Comparison of ENCODE assay signal across 9 mouse cellular contexts in genomic region chr11:22560061-22560460, GRCm38 (mm10). TPM values are rescaled to one million over a fixed set of nuclear protein-coding genes. Genes with fewer than 3 reads are reported as not detected.
DNase-seq lines count a peak whose midpoint lies in the region; ATAC-seq and TF ChIP-seq lines count a peak whose summit lies in the region.
"Had no signal": no experiment of that assay in that cellular context is flagged by ENCODE, and none has a peak within 500 bp of the region (broad histone marks: within the 10 kb centered on the region; RNA-seq: fewer than 3 reads in every experiment).

No protein-coding gene starts in this region.

- no peaks in the 10 kb centered on the region for H3K9me3 ChIP-seq in lung, embryonic 14.5 days (ENCODE audit: low read depth, low read length)
- no peaks in the 10 kb centered on the region for H3K9me3 ChIP-seq in forebrain, postnatal 0 days (ENCODE audit: low read length)
- H3K9me3 ChIP-seq in midbrain, embryonic 11.5 days (ENCODE audit: control insufficient read depth, low read length): no peaks in the 10 kb centered on the region
- H3K9me3 ChIP-seq: stomach, embryonic 15.5 days had no signal

- DNase-seq in lung, embryonic 14.5 days: no peak
- DNase-seq in lung, adult 2 months: no peak
- peak; percentile 18 for DNase-seq in forebrain, postnatal 0 days
- DNase-seq in midbrain, embryonic 11.5 days (ENCODE audit: low spot score, missing footprints): peak; percentile 85
- peak; percentile 45 for DNase-seq in retina, postnatal 1 day
- DNase-seq in heart, adult 11 months: no peak
- DNase-seq in frontal cortex, postnatal 14 days (ENCODE audit: low spot score in 2 of 2): no peak

- H3K27ac ChIP-seq in lung, embryonic 14.5 days (ENCODE audit: low read depth): no peak overlapping the region
- H3K27ac ChIP-seq in forebrain, postnatal 0 days (ENCODE audit: low read depth, low read length): peak overlapping the region; percentile 57
- no peak overlapping the region for H3K27ac ChIP-seq in midbrain, embryonic 11.5 days (ENCODE audit: low read depth, low read length)
- H3K27ac ChIP-seq: liver, embryonic 14.5 days had no signal

- TF ChIP-seq POLR2A in lung, adult 2 months (IDR thresholded peaks at IDR 0.05; ENCODE audit: borderline replicate concordance, extremely low read depth, low read depth, low read length): no peak

- H3K4me2 ChIP-seq in lung, embryonic 14.5 days: no peak overlapping the region
- H3K4me2 ChIP-seq in forebrain, postnatal 0 days (ENCODE audit: low read depth): no peak overlapping the region
- H3K4me2 ChIP-seq in midbrain, embryonic 11.5 days: no peak overlapping the region

- peak; percentile 35; the same call in 1 of the 2 replicates for ATAC-seq in lung, embryonic 14.5 days (ENCODE audit: insufficient read depth)
- peak; percentile 47 for ATAC-seq in forebrain, postnatal 0 days
- no peak for ATAC-seq in midbrain, embryonic 11.5 days (ENCODE audit: low FRiP score)

- no peaks in the 10 kb centered on the region for H3K27me3 ChIP-seq in lung, embryonic 14.5 days (ENCODE audit: insufficient read depth, low read length)
- no peaks in the 10 kb centered on the region for H3K27me3 ChIP-seq in forebrain, postnatal 0 days (ENCODE audit: insufficient read depth, low read length)
- no peaks in the 10 kb centered on the region for H3K27me3 ChIP-seq in midbrain, embryonic 11.5 days (ENCODE audit: control insufficient read depth, insufficient read depth, low read length)
- H3K27me3 ChIP-seq: stomach, embryonic 15.5 days had no signal

- WGBS in lung, embryonic 14.5 days: 58% methylated on average over 1 of the region's 1 CpGs
- WGBS in lung, adult 2 months: 88% methylated on average over 1 of the region's 1 CpGs
- WGBS in forebrain, postnatal 0 days: 27% methylated on average over 1 of the region's 1 CpGs
- WGBS in midbrain, embryonic 11.5 days: 57% methylated on average over 1 of the region's 1 CpGs

- no peak overlapping the region for H3K4me3 ChIP-seq in lung, embryonic 14.5 days (ENCODE audit: low read depth, low read length)
- H3K4me3 ChIP-seq in lung, adult 2 months (replicated peaks; ENCODE audit: extremely low read depth, low read depth, low read length): no peak overlapping the region
- no peak overlapping the region for H3K4me3 ChIP-seq in forebrain, postnatal 0 days (ENCODE audit: low read depth, low read length)
- H3K4me3 ChIP-seq in midbrain, embryonic 11.5 days (ENCODE audit: low read depth, low read length): no peak overlapping the region
- H3K4me3 ChIP-seq: stomach, embryonic 15.5 days had no signal

- H3K36me3 ChIP-seq in lung, embryonic 14.5 days (ENCODE audit: insufficient read depth): no peaks in the 10 kb centered on the region
- no peaks in the 10 kb centered on the region for H3K36me3 ChIP-seq in forebrain, postnatal 0 days (ENCODE audit: insufficient read depth)
- H3K36me3 ChIP-seq in midbrain, embryonic 11.5 days (ENCODE audit: control insufficient read depth, insufficient read depth, low read length): no peaks in the 10 kb centered on the region
- H3K36me3 ChIP-seq: stomach, embryonic 15.5 days had no signal

- H3K9ac ChIP-seq in lung, embryonic 14.5 days: no peak overlapping the region
- no peak overlapping the region for H3K9ac ChIP-seq in forebrain, postnatal 0 days
- H3K9ac ChIP-seq in midbrain, embryonic 11.5 days (ENCODE audit: low read length): no peak overlapping the region
- H3K9ac ChIP-seq: liver, embryonic 14.5 days; stomach, embryonic 15.5 days had no signal

- no peaks in the 10 kb centered on the region; the same call in 1 of the 2 replicates for H3K4me1 ChIP-seq in lung, embryonic 14.5 days (ENCODE audit: insufficient read depth)
- H3K4me1 ChIP-seq in lung, adult 2 months (ENCODE audit: control insufficient read depth, insufficient read depth, low read length): no peaks in the 10 kb centered on the region
- H3K4me1 ChIP-seq in forebrain, postnatal 0 days (ENCODE audit: insufficient read depth): peaks cover 14% of the 10 kb centered on the region; the same call in 1 of the 2 replicates
- H3K4me1 ChIP-seq in midbrain, embryonic 11.5 days (ENCODE audit: control insufficient read depth, insufficient read depth, low read length): peaks cover 9% of the 10 kb centered on the region

- TF ChIP-seq CTCF in lung, embryonic 14.5 days (IDR thresholded peaks at IDR 0.05; ENCODE audit: low read depth): no peak
- no peak for TF ChIP-seq CTCF in lung, adult 2 months (IDR thresholded peaks at IDR 0.05; ENCODE audit: insufficient read depth, low read length)
- no peak for TF ChIP-seq CTCF in forebrain, postnatal 0 days (IDR thresholded peaks at IDR 0.05; ENCODE audit: low read depth)

RNA-seq across cellular contexts. Expression of gene Tmem17, which starts 48.2 kb away (rescaled TPM):
- polyA plus RNA-seq in lung, embryonic 14.5 days (2014; fragmentation: Nextera tagmentation; extraction: Ambion mirVana): 16.0 and 17.9 TPM in 2 replicates
- 4.1 and 4.2 TPM in 2 replicates for polyA plus RNA-seq in lung, adult 2 months (2012; rRNA removed)
- total RNA-seq in forebrain, postnatal 0 days (2014; rRNA removed): 23.3 and 25.2 TPM in 2 replicates
- polyA plus RNA-seq in forebrain, postnatal 0 days (2015; fragmentation: Nextera tagmentation; extraction: Ambion mirVana): 19.4 and 21.3 TPM in 2 replicates
- 15.8 and 16.7 TPM in 2 replicates for polyA plus RNA-seq in midbrain, embryonic 11.5 days (2014; fragmentation: Nextera tagmentation; extraction: Ambion mirVana)

Comparison
In these comparisons a context has a peak if more than half of its experiments do, and no peak if none do; other contexts are left out.
1. DNase-seq: peak in forebrain, postnatal 0 days (single experiment), midbrain, embryonic 11.5 days (single experiment) and retina, postnatal 1 day (single experiment); none in lung, embryonic 14.5 days (single experiment), lung, adult 2 months (single experiment), heart, adult 11 months (single experiment) and frontal cortex, postnatal 14 days (0 of 2).